Mouse (Mus musculus): Measurements from ENCODE around the gene Dnah1. TPM values are rescaled to one million over a fixed set of nuclear protein-coding genes. Genes with fewer than 3 reads are reported as not detected.
A peak's percentile ranks its signal among the peaks of the same experiment; 100 is the strongest.

Dnah1 gene
- polyA plus RNA-seq (2012; rRNA removed) (0.11 and 0.13 TPM in 2 replicates), polyA plus RNA-seq (2014; fragmentation: Nextera tagmentation; extraction: Ambion mirVana) (0.14 and 0.27 TPM in 2 replicates)

- no peaks in the 10 kb centered on the region for H3K36me3 ChIP-seq (replicated peaks; ENCODE audit: control insufficient read depth, insufficient read depth, low read depth)
- peak within 1 kb of the TSS; percentile 75 for H3K4me2 ChIP-seq (ENCODE audit: low read depth)
- H3K9me3 ChIP-seq (ENCODE audit: control insufficient read depth, low read length), result no peaks in the 10 kb centered on the region
- ATAC-seq (ENCODE audit: insufficient read depth) (peak; percentile 68), DNase-seq (ENCODE audit: low read depth in 3 of 3, low spot score in 3 of 3) (peak in 2 of 3 experiments; percentile 38)
- H3K4me3 ChIP-seq (ENCODE audit: insufficient read depth in 1 of 2, low read depth in 2 of 2, low read length in 2 of 2), result peak within 1 kb of the TSS; percentile 30 to 40
- H3K27ac ChIP-seq, result no peak within 1 kb of the TSS
- peaks cover 0 to 12% of the 10 kb centered on the region in 2 experiments; a peak in 2 of 4 replicates for H3K4me1 ChIP-seq (replicated peaks; ENCODE audit: control insufficient read depth in 2 of 2, insufficient read depth in 2 of 2, low read length in 1 of 2)
- no peaks in the 10 kb centered on the region for H3K27me3 ChIP-seq (ENCODE audit: control insufficient read depth, insufficient read depth, low read length)
- 10% methylated on average over 28 of the region's 28 CpGs for WGBS (ENCODE audit: insufficient replicate concordance)
- H3K9ac ChIP-seq (replicated peaks), result peak within 1 kb of the TSS; percentile 50
- no peak for TF ChIP-seq EP300 (IDR thresholded peaks at IDR 0.05; ENCODE audit: low read depth)
Observed at GRCm38 (mm10) chr14:31323849-31324792, at the start of gene Dnah1. Gene Dnah1 (minus strand): TSS chr14:31323896.

GRCm38 (mm10) chr14:31369377-31369776 lies 45.7 kb upstream of the Dnah1 start:
- Histone ChIP-seq H3K4me3 (ENCODE audit: insufficient read depth in 1 of 2, low read depth in 2 of 2, low read length in 2 of 2) (no peak overlapping the region), H3K36me3 (replicated peaks; ENCODE audit: control insufficient read depth, insufficient read depth, low read depth) (peaks cover 35% of the 10 kb centered on the region), H3K9me3 (ENCODE audit: control insufficient read depth, low read length) (no peaks in the 10 kb centered on the region), H3K9ac (replicated peaks) (no peak overlapping the region), H3K27me3 (ENCODE audit: control insufficient read depth, insufficient read depth, low read length) (no peaks in the 10 kb centered on the region), H3K4me1 (replicated peaks; ENCODE audit: control insufficient read depth in 2 of 2, insufficient read depth in 2 of 2, low read length in 1 of 2) (peaks cover 0 to 2% of the 10 kb centered on the region in 2 experiments; a peak in 1 of 4 replicates), H3K27ac (no peak overlapping the region), H3K4me2 (ENCODE audit: low read depth) (no peak overlapping the region)
- WGBS (ENCODE audit: insufficient replicate concordance), result 78% methylated on average over 3 of the region's 3 CpGs
- no peak for TF ChIP-seq CTCF (IDR thresholded peaks at IDR 0.05; ENCODE audit: low read depth)
- no peak for TF ChIP-seq EP300 (IDR thresholded peaks at IDR 0.05; ENCODE audit: low read depth)
- no peak for DNase-seq (ENCODE audit: low read depth in 3 of 3, low spot score in 3 of 3)
- no peak for ATAC-seq (ENCODE audit: insufficient read depth)

- Histone ChIP-seq H3K9ac (replicated peaks) (no peak overlapping the region), H3K27ac (no peak overlapping the region), H3K4me3 (ENCODE audit: insufficient read depth in 1 of 2, low read depth in 2 of 2, low read length in 2 of 2) (no peak overlapping the region), H3K27me3 (ENCODE audit: control insufficient read depth, insufficient read depth, low read length) (no peaks in the 10 kb centered on the region), H3K36me3 (replicated peaks; ENCODE audit: control insufficient read depth, insufficient read depth, low read depth) (peaks cover 37% of the 10 kb centered on the region), H3K9me3 (ENCODE audit: control insufficient read depth, low read length) (no peaks in the 10 kb centered on the region), H3K4me1 (replicated peaks; ENCODE audit: control insufficient read depth in 2 of 2, insufficient read depth in 2 of 2, low read length in 1 of 2) (peaks cover 0 to 2% of the 10 kb centered on the region in 2 experiments; a peak in 1 of 4 replicates), H3K4me2 (ENCODE audit: low read depth) (no peak overlapping the region)
- no peak for DNase-seq (ENCODE audit: low read depth in 3 of 3, low spot score in 3 of 3)
- 63% methylated on average over 7 of the region's 7 CpGs for WGBS (ENCODE audit: insufficient replicate concordance)
- TF ChIP-seq CTCF (IDR thresholded peaks at IDR 0.05; ENCODE audit: low read depth) (no peak), EP300 (IDR thresholded peaks at IDR 0.05; ENCODE audit: low read depth) (no peak)
- no peak for ATAC-seq (ENCODE audit: insufficient read depth)
Observed at GRCm38 (mm10) chr14:31367951-31368350, 44.3 kb upstream of the Dnah1 start.

GRCm38 (mm10) chr14:31365350-31365749 lies 41.7 kb upstream of the Dnah1 start:
- no peak overlapping the region for H3K27ac ChIP-seq
- ATAC-seq (ENCODE audit: insufficient read depth) (no peak), DNase-seq (ENCODE audit: low read depth in 3 of 3, low spot score in 3 of 3) (peak; percentile 41 to 46 (median 43))
- no peak overlapping the region for H3K9ac ChIP-seq (replicated peaks)
- H3K36me3 ChIP-seq (replicated peaks; ENCODE audit: control insufficient read depth, insufficient read depth, low read depth), result peaks cover 31% of the 10 kb centered on the region
- H3K4me3 ChIP-seq (ENCODE audit: insufficient read depth in 1 of 2, low read depth in 2 of 2, low read length in 2 of 2), result no peak overlapping the region
- no peaks in the 10 kb centered on the region for H3K9me3 ChIP-seq (ENCODE audit: control insufficient read depth, low read length)
- H3K27me3 ChIP-seq (ENCODE audit: control insufficient read depth, insufficient read depth, low read length), result no peaks in the 10 kb centered on the region
- peak; percentile 69 for TF ChIP-seq CTCF (IDR thresholded peaks at IDR 0.05; ENCODE audit: low read depth)
- no peak for TF ChIP-seq EP300 (IDR thresholded peaks at IDR 0.05; ENCODE audit: low read depth)
- H3K4me1 ChIP-seq (replicated peaks; ENCODE audit: control insufficient read depth in 2 of 2, insufficient read depth in 2 of 2, low read length in 1 of 2), result peaks cover 0 to 2% of the 10 kb centered on the region in 2 experiments; a peak in 1 of 4 replicates
- no peak overlapping the region for H3K4me2 ChIP-seq (ENCODE audit: low read depth)

- peaks cover 0 to 2% of the 10 kb centered on the region in 2 experiments; a peak in 1 of 4 replicates for H3K4me1 ChIP-seq (replicated peaks; ENCODE audit: control insufficient read depth in 2 of 2, insufficient read depth in 2 of 2, low read length in 1 of 2)
- DNase-seq (ENCODE audit: low read depth in 3 of 3, low spot score in 3 of 3), result peak; percentile 22 to 37 (median 31)
- peaks cover 30% of the 10 kb centered on the region for H3K36me3 ChIP-seq (replicated peaks; ENCODE audit: control insufficient read depth, insufficient read depth, low read depth)
- no peak overlapping the region for H3K9ac ChIP-seq (replicated peaks)
- no peak overlapping the region for H3K4me2 ChIP-seq (ENCODE audit: low read depth)
- peak; percentile 77 for ATAC-seq (ENCODE audit: insufficient read depth)
- WGBS (ENCODE audit: insufficient replicate concordance), result 54% methylated on average over 4 of the region's 4 CpGs
- TF ChIP-seq CTCF (IDR thresholded peaks at IDR 0.05; ENCODE audit: low read depth) (no peak), EP300 (IDR thresholded peaks at IDR 0.05; ENCODE audit: low read depth) (peak; percentile 68)
- no peak overlapping the region for H3K4me3 ChIP-seq (ENCODE audit: insufficient read depth in 1 of 2, low read depth in 2 of 2, low read length in 2 of 2)
- H3K9me3 ChIP-seq (ENCODE audit: control insufficient read depth, low read length), result no peaks in the 10 kb centered on the region
- H3K27me3 ChIP-seq (ENCODE audit: control insufficient read depth, insufficient read depth, low read length), result no peaks in the 10 kb centered on the region
- no peak overlapping the region for H3K27ac ChIP-seq
Observed at GRCm38 (mm10) chr14:31364589-31364988, 40.9 kb upstream of the Dnah1 start.
